Mouse (Mus musculus) layer of hippocampus, adult 9-11 months (tissue): Measurements from ENCODE around the gene Fkbp5.
"Not testable (repeated sequence)": the region's sequence is repeated elsewhere in the genome, so short reads cannot be mapped to it uniquely, and the experiment has no call there.

Experiments
- DNase-seq: peaks from one replicate; pipeline ENCODE4 v3.0.0; 2022

Fkbp5 gene

DNA sequence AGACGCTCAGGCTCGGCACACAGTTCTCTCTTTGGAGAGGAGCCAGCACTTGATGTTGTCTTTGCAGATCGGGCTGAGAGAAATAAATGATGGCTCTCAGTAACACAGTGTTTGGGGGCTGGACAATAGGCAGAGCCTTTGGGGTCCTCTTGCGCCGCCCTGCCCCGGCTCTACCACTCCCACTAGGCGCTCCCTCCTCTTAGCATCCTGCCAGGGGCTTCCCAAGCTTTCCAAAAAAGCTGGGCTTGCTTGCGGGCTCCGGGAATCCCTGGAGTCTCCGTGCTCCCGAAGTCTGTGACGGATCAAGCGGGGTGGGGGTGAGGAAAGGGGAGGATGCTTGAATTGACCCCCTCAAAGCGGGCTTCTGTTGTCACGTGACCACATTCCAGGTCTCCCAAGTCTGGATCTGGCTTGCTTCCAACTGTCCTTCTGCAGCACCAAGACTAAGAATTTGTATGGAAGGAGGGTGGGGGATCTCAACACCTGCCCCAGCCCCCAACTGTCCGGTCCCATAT, at the start of gene Fkbp5:
Gene Fkbp5 (minus strand): TSS at position 87 of the 515 bp plus-strand sequence.
- no peak for DNase-seq

DNA sequence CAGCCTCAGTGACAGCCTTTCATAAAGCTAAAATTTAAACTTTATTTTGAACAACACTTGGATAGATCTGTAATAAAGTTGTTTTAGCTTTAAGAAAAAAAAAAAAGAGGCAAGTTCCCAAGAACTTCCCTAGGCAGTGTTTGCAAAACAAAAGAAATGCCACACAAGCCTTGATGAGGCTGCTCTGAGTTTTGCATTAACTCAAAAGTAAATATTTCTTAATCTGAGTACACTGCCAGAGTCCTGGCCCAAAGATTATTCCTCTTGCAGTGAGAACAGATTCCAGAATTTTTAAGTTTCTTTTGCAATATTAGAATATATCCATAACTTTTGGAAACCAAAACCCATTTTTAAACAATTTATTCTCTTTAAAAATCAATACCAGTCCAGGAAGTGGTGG, 47.9 kb upstream of the Fkbp5 start:
- DNase-seq, result no peak

DNA sequence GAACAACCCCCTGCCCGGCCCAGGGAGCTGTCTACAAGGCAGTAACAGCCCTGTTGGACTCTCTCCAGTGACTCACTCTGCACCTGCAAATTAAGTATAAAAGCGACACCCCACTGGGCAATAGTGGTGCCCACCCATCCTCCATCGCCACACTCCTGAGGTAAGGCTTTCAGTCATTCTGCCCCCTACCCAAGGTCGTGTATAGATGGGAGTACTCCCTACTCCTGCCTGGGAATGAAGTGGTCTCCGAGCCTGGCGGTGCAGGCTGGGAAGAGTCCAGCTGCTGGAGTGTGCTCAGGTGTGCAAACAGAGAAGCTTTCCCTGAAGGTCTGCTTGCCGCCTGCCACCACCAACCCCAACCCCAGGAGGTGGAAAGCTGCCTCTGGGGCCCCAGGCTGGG, 44.3 kb upstream of the Fkbp5 start:
- DNase-seq, result no peak

DNA sequence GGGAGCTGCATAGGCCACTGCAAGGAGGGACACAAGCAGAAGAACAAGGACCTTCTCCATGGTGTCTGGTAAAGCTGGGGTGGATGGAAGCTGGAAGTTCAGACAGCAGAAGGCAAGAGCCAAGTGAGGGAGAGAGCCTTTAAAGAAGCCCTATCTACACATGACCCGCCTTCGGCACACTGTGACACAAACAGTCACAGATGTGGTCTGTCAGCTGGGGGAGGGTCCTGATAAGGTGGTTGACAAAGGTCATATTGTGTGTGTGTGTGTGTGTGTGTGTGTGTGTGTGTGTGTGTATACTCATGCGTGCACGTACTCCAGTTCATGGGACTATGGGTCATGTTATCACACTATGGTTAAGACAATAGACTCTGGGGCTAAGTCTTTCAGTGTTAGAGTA, 43.3 kb upstream of the Fkbp5 start, which contains the start of gene Clps:
Gene Clps (minus strand): TSS at position 169 of the 400 bp plus-strand sequence.
- DNase-seq, result no peak

DNA sequence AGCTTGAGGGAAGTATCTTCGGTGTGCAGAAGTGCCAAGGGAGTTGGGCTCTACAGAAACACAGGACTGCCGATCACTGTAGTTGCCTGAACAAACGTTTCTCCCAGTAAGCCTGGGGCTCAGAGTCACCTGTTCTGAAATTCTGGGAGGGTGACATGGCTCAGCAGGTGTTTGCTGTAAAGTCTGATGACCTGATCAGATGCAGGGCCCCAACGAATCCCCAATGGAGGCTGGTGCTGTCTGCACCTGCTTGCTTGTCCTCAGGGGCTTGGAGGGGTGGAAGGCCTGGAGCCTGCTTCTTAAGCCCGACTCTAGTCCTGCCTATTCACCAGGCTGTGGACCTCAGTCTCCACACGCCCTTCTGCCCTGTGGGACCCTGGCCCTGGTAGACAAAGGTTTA, 40.4 kb upstream of the Fkbp5 start:
- no peak for DNase-seq

DNA sequence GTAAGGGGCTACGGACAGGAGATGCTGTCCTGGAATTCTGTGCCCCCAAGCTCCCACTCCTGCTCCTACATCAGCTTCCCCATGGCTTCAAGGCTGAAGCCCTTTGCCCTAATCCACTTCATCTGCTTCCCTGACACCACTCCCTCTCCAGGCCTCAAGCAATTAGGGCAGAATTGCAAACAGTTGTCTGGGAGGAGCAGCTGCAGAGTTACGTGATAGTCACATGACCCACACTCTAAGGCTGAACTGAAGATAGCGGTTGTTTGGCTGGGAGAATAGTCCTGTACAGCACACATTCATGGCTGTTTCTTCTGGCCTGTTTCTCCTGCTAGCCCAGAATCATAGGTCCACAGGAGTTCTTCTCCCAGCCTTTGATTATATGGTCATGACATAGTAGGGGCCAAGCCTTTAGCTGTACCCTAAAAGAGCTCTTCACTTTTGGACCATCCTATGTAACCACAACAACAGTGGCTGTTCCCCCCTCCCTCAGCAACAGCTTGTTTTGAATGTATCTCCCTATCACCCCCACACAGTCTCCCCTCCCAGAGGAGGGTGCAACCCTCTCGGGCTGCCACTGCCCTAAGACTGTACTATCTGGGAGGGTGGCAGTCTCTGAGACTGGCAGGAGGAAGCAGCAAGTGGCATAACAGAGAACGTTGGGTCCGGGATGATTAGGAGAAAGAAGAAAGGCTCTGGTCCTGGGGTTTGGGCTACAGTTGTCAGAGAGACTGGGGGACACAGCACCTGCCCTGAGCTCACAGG, 39.5 kb upstream of the Fkbp5 start:
- no peak for DNase-seq

DNA sequence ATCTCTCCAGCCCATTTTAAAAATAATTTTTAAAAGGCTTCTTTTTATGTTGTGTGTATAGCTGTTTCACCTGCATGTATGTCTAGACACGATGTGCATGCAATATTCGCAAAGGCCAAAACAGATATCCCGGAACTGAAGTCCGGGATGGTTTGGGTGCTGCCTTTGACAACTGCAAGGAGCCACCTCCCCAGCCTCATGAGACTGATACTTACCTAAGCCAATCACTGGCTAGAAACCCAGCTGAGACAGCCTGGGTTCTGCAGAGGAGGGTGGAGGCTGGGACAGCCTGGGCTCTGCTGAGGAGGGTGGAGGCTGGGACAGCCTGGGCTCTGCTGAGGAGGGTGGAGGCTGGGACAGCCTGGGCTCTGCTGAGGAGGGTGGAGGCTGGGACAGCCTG, 36.7 kb upstream of the Fkbp5 start:
- DNase-seq, result not testable (repeated sequence)

DNA sequence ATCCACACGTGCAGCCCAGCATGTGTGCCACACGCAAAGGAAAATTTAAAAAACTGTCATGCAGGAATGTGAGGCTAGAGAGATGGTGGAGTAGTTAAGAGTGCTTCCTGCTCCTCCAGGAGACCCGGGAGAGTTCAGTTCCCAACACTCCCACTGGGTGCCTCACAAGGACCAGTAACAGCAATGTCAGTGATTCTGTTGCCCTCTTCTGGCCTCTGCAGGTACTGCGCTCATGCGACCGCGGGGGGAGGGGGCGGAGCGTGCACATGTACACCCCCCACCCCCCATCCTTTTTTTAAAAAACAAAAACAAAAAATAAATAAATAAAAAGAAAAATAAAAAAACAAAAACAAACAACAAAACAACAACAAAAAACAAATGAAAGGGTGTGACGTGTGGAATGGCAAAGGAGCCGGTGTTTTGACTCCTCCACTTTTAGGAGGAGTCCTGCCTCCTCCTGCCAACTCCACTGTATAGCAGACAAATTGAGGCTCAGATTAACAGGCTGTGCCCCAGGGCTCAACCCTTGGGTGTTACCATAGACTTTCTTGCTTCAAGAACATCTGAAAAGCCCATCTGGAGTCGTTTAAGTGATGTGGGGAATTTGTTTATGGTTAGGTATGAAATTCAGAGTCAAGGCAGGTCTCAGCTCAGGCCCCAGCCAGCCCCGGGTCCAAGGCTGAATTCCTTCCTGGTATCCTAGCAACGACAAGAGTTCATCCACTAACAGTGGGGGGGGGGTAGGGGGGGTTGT, 35.9 kb upstream of the Fkbp5 start:
- peak; percentile 62 for DNase-seq

DNA sequence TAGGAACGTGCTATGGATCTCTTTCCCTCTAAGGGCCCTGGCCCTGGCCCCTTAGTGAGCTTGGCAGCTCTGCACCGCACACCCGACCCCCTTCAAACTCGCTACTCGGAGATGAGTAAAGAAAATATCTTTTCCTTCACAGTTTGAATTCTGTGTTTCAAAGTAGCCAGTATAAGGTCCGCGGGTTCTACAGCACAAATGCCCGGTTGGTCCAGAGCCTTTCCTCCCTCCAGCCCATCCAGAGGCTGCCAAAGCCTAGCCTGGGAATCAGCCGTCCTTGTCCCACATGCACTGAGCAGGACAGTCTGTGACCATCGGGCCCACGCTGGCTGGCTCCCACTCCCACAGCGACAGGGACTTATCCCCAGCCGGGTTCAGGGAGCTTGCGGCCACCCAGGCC, 31.8 kb upstream of the Fkbp5 start, which contains the start of gene Clpsl2:
Gene Clpsl2 (plus strand): TSS at position 301 of the 400 bp plus-strand sequence.
- DNase-seq, result no peak

DNA sequence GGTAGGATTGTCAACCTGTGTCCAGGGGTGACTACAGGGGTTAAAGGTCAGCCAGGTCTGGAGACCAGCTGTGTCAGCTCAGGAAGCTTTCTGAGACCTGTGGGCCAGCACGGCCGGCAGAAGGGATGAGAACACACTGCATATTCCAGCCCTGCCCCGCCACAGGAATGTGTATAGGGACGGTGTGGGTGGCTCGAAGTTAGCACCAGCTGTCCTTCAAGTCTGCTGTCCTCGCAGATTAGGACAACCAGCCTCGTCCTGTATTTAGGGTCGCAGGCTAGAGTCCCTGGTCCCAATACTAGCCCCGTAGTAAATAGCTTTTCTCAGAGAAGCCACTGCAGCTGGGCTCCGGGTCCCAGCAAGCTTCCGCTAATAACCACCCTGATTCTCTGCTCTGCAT, 31.2 kb upstream of the Fkbp5 start:
- DNase-seq, result no peak

DNA sequence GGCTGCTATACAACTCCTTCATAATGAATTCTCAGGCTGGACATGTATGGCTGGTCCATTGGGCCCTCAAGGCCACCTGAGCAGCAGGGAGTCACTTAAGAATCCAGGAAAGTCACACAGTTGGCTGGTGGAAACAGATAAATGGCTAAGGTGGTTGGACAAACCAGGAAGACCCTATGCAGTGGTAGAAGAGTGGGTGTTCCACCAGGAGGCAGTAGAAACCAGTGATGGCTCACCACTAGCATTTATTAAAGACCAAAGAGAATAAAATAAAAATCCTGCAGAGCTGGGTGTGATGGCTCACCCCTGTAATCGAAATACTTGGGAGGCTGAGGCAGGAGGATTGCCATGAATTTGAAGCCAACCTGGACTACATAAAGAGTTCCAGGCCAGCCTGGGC, 29.6 kb upstream of the Fkbp5 start:
- no peak for DNase-seq

DNA sequence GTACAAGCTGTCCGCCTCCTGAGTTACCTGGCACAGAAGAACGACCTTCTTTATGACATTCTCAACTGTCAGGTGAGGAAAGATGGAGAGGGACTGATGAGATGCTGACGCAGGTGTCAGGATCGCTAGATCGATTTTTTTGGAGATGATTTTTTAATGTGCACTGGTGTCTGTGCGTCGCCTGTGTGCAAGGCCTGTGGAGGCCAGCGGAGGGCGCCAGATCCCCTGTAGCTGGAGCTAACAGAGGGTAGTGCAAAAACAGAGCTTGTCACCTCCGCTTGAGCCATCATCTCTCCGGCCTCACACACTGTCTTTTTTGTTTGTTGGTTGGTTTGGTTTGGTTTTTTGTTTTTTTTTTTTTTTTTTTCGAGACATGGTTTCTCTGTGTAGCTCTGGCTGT, 20.6 kb upstream of the Fkbp5 start:
- no peak for DNase-seq

DNA sequence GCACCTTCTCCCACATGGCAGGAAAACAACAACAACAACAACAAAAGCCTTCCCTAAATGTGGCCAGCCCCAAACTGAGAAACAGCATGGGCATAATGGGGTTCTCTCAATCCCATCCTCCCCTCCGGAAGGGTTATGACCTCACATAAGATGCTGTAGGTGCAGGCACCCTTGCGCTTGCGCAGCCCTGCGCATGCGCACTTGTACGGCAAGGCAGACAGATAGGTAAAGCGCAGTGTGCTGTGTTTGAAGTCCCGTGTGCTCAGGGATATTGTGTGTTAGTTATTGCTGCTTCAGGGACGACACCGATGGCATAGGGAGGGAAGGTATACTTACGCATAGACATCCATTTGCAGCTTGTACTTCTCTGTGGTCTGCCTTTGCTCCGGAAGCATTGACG, 16.0 kb upstream of the Fkbp5 start:
- no peak for DNase-seq

DNA sequence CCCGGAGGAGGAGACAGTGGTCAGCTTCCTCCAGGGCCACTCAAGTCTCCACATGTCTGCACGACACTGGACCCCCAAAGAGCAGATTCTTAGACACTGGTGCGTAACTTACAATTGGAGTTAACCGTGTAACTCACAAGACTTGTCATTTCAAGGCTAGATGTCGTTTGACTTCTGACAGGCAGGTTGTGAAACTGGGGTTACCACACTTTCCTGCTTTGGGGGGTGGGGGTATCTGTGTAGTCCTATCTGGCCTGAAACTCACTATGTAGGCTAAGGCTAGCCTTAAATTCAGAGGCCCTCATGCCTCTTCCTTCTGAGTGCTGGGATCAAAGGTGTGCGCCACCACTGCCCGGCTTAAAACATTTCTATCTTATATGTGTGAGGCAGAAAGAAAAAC, 15.2 kb upstream of the Fkbp5 start:
- DNase-seq, result no peak

DNA sequence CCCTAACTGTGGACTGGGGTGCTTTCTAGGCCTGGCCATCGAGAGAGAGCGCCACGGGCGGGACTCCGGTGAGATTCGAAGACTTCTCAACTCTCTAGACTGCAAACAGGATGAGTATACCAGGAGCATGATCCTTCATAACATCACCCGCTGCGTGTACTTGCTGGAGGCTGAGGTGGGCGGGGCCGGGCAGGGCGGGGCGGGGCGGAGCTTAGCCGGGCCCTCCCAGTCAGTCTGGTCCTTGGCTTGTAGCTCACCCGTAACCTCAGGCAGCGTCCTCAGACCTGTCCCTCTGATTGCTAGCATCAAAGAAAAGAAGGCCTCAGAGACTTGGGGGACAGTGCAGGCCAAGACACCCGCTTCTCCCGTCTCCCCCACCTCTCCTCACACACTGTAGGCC, 14.6 kb upstream of the Fkbp5 start:
- DNase-seq, result no peak

DNA sequence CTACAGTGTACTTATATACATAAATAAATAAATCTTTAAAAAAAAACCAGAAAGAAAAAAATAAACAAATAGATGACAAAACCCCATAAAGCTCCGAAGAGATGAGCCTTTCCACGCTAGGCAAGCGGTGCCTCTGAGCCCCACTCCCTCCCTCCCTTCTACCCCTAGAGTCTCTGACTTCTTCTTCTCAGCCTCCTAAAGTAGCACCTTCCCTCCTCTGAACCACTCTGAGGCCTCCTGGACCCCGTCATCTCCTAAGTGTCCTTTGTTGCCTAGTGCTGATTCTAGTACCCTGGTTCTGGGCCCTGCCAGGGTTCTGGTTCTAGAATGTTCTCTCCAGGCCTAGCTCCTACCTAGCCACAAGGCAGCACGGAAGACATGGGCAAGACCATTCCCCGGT, 13.2 kb upstream of the Fkbp5 start, which contains the start of gene Armc12:
Gene Armc12 (plus strand): TSS at position 301 of the 400 bp plus-strand sequence.
- no peak for DNase-seq

DNA sequence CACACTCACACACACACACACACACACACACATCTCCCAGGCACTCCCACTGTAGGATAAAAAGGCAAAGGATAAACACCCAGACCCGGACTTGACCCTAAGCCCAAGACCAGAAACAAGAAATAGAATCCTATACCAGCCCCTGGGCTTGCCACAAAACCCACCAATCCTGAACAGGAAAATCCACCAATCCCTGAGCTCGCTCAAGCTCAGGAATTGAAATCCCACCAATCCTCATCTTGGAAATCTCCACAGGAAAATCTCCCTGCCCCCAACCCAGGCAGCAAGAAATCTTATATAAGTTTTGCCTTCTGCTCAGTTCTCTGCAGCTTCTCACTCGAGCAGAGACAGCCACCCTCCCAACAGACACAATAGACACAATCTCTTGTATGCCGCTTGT, 11.8 kb upstream of the Fkbp5 start:
- DNase-seq, result no peak

DNA sequence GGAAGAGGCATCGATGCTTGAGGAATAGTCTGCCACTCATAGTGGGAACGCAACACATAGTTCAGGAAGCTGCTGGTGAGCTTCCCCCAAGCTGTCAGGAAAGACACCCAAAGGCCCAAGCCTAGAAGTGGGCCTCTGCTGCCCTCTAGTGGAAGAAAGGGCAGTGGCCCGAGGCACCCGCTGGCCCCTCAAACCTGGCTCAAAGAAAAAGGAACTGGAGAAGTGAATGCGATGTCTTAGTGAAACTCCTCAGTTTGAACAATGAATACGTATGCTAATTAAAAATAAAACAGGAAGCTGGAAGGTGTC, 10.7 kb upstream of the Fkbp5 start:
- DNase-seq, result peak; percentile 81

DNA sequence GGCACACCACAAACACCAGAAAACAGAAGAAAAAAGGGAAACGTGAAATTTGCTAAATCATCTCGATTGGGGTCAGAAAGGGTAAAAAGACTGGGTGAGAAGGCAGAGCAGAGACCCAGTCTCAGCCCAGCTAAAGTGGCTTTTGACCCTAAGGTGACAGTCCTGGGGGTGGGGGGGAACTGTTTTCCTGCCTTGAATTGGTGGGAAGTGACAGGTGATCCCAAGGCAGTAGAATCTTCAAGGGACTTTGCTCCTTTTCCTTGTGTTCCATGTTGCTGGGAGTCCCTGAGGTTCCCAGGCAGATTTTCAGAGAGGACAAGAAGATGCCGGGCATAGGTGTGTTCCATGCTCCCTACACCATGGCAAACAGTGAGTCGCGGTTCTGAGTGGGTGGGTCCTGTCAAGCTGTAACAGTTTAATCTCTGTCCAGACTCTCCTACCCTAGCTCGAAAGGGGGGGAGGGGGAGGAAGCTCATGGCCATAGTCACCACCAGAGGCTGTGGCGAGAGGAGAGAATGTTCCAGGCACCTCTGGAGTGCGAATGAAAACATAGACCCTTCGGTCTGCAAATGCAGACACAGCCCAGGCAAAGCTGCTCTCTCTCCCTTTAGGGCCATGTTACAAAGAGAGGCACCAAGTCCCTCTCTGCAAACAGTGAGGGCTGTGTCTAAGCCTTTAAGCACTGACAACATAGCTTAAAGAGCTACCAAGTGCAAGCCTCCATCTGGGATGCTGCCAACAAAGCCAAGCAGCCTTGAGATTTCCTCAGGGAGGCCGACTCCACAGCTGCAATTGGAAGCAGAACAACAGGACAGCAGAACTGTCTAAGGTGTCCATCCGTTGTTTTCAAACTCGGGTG, 10.1 kb upstream of the Fkbp5 start:
- no peak for DNase-seq

DNA sequence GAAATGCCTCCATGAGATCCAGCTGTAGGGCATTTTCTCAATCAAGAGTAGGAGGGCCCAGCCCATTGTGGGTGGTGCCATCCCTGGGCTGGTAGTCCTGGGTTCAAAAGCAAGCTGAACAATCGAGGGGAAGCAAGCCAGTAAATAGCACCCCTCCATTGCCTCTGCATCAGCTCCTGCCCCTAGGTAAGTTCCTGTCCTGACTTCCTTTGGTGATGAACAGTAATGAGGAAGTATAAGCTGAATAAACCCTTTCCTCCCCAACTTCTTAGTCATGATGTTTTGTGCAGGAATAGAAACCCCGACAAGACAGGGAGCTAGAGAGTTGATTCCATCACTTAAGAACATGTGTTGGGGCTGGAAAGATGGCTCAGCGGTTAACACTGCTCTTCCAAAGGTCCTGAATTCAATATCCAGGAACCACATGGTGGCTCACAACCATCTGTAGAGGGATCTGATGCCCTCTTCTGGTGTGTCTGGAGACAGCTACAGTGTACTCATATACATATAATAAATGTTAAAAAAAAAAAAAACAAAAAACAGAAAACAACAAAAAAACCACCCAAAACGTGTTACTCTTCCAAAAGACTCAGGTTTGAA, 7.6 kb upstream of the Fkbp5 start:
- no peak for DNase-seq

DNA sequence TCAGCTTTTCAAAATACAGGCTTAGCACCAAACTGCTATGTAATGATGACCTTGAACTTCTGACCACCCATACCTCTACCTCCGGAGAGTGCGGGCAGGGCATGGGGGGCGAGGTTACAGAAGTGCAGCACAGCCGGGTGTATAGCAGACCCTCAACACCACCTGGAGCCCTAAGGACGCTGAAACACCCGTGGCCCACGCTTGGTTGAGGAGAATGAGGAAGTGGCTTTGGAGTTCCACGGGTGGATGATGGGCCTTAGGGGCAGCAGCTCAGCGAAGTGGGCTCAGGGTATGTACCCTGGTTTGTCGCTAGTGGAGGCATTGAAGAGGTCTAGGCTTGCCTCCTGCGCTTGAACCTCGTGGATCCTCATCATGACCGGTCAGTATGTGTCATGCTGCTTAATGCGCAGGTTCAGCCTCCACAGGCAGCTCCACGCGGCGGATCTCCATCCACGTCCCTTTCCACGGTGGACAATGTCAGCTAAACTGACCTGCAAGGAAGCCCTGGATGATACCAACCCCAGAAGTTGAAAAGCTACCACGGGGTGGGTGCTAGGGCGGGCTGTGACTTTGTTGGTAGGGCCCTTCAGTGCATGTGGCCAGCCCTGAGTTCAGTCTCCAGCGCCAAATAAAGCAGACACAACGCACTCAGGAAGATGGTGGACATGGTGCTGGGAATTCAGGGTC, 6.8 kb upstream of the Fkbp5 start:
- no peak for DNase-seq

DNA sequence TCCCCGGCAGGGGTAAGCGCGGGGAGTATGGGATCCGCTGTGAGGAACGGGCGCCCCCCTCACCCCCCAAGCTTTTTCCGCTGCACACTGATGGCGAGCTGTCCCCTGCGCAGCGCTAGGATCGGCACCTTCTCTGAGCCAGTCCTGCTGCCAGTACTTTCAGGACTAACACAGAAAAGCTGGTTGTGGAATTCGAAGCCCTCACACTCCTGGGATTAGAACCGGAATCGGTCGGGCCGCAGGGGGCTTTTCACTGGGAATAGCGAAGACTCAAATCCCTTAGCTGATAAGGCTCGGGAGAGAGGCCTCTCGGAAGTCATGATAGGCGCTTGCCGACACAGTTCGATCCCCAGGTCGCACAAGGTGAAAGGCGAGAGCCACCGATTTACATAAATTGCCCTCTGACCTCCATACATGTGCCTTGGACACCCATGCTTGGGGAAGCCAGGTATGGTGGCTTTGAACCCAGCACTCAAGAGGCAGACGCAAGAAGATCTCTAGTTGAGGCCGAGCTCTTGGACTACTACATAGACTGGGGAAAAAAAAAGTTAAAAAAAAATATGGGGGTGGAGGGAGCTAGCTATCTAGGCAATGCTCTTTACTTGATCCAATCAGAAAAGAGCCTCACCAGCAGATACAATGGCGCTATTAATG, 6.2 kb upstream of the Fkbp5 start:
- DNase-seq, result no peak
